Mouse (Mus musculus): ENCODE measurements around the gene Hemk1. TPM values are rescaled to one million over a fixed set of nuclear protein-coding genes. Genes with fewer than 3 reads are reported as not detected.
A peak's percentile ranks its signal among the peaks of the same experiment; 100 is the strongest.

Gene Hemk1
- polyA plus RNA-seq, 1 experiment, result 30.2 TPM

GRCm38 (mm10) chr9:107372441-107372840 is 34.3 kb upstream of the Hemk1 start:
- WGBS, result 11% methylated on average over 4 of the region's 4 CpGs
- no peak overlapping the region for H3K27ac ChIP-seq (ENCODE audit: control insufficient read depth, insufficient read depth, low read depth, low read length, poor library complexity)
- no peak for TF ChIP-seq POLR2A (IDR thresholded peaks at IDR 0.05; ENCODE audit: borderline replicate concordance, control insufficient read depth, low read depth, low read length)
- H3K4me1 ChIP-seq (ENCODE audit: control insufficient read depth, insufficient read depth, low read length), result peaks cover 7% of the 10 kb centered on the region
- no peak overlapping the region for H3K4me3 ChIP-seq (replicated peaks; ENCODE audit: control insufficient read depth, low read depth, low read length)

- 29% methylated on average over 4 of the region's 4 CpGs for WGBS
- Histone ChIP-seq H3K4me1 (ENCODE audit: control insufficient read depth, insufficient read depth, low read length) (peaks cover 7% of the 10 kb centered on the region), H3K27ac (ENCODE audit: control insufficient read depth, insufficient read depth, low read depth, low read length, poor library complexity) (no peak overlapping the region), H3K4me3 (replicated peaks; ENCODE audit: control insufficient read depth, low read depth, low read length) (no peak overlapping the region)
- TF ChIP-seq POLR2A (IDR thresholded peaks at IDR 0.05; ENCODE audit: borderline replicate concordance, control insufficient read depth, low read depth, low read length), result no peak
- TF ChIP-seq CTCF (IDR thresholded peaks at IDR 0.05; ENCODE audit: control insufficient read depth, insufficient read depth, low read length), result no peak
Measured at GRCm38 (mm10) chr9:107370106-107370463, 31.9 kb upstream of the Hemk1 start.

DNA sequence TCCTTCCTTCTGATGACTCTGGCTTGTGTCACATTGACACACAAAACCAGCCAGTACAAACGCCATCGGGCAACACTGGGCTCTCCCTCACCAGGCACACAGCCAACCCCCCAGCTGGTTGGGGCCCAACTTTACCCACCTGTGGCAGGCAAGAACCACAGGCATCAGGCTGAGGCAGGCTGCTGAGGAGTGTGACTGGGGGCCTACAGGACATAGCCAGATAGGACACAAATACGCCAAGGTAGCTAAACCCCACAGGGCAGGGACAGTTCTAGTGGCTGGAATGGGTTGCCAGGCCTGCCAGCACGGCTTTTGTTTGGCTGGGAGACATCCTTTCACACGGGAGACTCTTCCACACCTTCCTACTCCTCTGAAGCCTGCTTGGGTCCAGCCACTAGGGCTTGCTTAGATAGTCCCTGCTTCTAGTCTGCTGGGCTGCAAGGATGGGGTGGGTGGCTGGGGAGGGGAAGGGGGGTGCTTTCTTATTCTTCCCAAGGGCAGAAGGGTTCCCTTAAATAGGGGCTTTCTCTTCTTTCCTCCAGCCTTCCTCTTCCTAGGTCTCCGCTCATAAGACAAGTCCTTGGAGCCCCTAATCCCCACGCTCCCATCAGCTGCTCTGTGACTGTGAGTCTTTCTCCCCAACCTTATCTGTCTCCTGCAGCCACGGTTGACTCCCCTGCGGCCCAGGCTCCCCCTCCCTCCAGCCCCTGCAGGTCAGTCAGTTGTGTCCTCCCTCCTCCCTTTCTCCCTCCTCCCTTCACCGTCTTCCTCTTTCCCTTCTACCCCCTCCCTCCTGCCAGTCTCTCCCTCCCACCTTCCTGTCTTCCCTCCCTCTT is 31.3 kb upstream of the Hemk1 start:
- Histone ChIP-seq H3K4me1 (ENCODE audit: control insufficient read depth, insufficient read depth, low read length) (peaks cover 7% of the 10 kb centered on the region), H3K27ac (ENCODE audit: control insufficient read depth, insufficient read depth, low read depth, low read length, poor library complexity) (peak overlapping the region; percentile 80), H3K4me3 (replicated peaks; ENCODE audit: control insufficient read depth, low read depth, low read length) (no peak overlapping the region)
- TF ChIP-seq POLR2A (IDR thresholded peaks at IDR 0.05; ENCODE audit: borderline replicate concordance, control insufficient read depth, low read depth, low read length) (no peak; the same call in 1 of the 2 replicates), CTCF (IDR thresholded peaks at IDR 0.05; ENCODE audit: control insufficient read depth, insufficient read depth, low read length) (no peak)
- WGBS, result 29% methylated on average over 10 of the region's 10 CpGs

GRCm38 (mm10) chr9:107368302-107368701 is 30.2 kb upstream of the Hemk1 start:
- WGBS, result 92% methylated on average over 1 of the region's 1 CpGs
- TF ChIP-seq CTCF (IDR thresholded peaks at IDR 0.05; ENCODE audit: control insufficient read depth, insufficient read depth, low read length) (no peak), POLR2A (IDR thresholded peaks at IDR 0.05; ENCODE audit: borderline replicate concordance, control insufficient read depth, low read depth, low read length) (no peak)
- Histone ChIP-seq H3K4me1 (ENCODE audit: control insufficient read depth, insufficient read depth, low read length) (peaks cover 7% of the 10 kb centered on the region), H3K4me3 (replicated peaks; ENCODE audit: control insufficient read depth, low read depth, low read length) (no peak overlapping the region), H3K27ac (ENCODE audit: control insufficient read depth, insufficient read depth, low read depth, low read length, poor library complexity) (peak overlapping the region; percentile 36; the same call in 1 of the 2 replicates)

GRCm38 (mm10) chr9:107366644-107367043 is 28.5 kb upstream of the Hemk1 start:
- no peak for TF ChIP-seq POLR2A (IDR thresholded peaks at IDR 0.05; ENCODE audit: borderline replicate concordance, control insufficient read depth, low read depth, low read length)
- peak; percentile 72 for TF ChIP-seq CTCF (IDR thresholded peaks at IDR 0.05; ENCODE audit: control insufficient read depth, insufficient read depth, low read length)
- Histone ChIP-seq H3K4me1 (ENCODE audit: control insufficient read depth, insufficient read depth, low read length) (peaks cover 2% of the 10 kb centered on the region; the same call in 1 of the 2 replicates), H3K4me3 (replicated peaks; ENCODE audit: control insufficient read depth, low read depth, low read length) (no peak overlapping the region), H3K27ac (ENCODE audit: control insufficient read depth, insufficient read depth, low read depth, low read length, poor library complexity) (no peak overlapping the region)
- WGBS, result 5% methylated on average over 3 of the region's 3 CpGs

GRCm38 (mm10) chr9:107360989-107361388 is 22.8 kb upstream of the Hemk1 start:
- 33% methylated on average over 3 of the region's 3 CpGs for WGBS
- Histone ChIP-seq H3K4me3 (replicated peaks; ENCODE audit: control insufficient read depth, low read depth, low read length) (no peak overlapping the region), H3K4me1 (ENCODE audit: control insufficient read depth, insufficient read depth, low read length) (peaks cover 2% of the 10 kb centered on the region; the same call in 1 of the 2 replicates), H3K27ac (ENCODE audit: control insufficient read depth, insufficient read depth, low read depth, low read length, poor library complexity) (no peak overlapping the region)
- TF ChIP-seq CTCF (IDR thresholded peaks at IDR 0.05; ENCODE audit: control insufficient read depth, insufficient read depth, low read length) (no peak), POLR2A (IDR thresholded peaks at IDR 0.05; ENCODE audit: borderline replicate concordance, control insufficient read depth, low read depth, low read length) (no peak)

DNA sequence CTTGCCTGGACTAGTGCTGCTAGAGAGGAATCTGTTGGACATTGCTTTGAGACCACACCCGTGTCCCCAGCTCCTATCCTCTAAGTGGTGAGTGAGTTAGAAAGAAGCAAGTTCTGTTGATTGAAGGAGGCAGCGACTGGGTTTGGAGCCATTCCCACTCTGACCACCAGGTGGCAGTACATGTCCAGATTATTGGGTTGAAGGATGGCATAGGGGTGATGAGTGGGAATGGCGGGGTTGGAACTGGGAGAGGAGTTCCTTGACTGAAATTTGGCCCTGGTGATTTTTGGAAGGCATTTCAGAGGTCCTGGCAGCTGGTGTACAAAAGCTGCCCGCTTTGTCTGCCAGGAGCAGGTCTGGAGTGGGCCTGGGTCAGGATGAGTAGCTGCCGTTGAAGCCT is 19.5 kb upstream of the Hemk1 start:
- 34% methylated on average over 5 of the region's 5 CpGs for WGBS

DNA sequence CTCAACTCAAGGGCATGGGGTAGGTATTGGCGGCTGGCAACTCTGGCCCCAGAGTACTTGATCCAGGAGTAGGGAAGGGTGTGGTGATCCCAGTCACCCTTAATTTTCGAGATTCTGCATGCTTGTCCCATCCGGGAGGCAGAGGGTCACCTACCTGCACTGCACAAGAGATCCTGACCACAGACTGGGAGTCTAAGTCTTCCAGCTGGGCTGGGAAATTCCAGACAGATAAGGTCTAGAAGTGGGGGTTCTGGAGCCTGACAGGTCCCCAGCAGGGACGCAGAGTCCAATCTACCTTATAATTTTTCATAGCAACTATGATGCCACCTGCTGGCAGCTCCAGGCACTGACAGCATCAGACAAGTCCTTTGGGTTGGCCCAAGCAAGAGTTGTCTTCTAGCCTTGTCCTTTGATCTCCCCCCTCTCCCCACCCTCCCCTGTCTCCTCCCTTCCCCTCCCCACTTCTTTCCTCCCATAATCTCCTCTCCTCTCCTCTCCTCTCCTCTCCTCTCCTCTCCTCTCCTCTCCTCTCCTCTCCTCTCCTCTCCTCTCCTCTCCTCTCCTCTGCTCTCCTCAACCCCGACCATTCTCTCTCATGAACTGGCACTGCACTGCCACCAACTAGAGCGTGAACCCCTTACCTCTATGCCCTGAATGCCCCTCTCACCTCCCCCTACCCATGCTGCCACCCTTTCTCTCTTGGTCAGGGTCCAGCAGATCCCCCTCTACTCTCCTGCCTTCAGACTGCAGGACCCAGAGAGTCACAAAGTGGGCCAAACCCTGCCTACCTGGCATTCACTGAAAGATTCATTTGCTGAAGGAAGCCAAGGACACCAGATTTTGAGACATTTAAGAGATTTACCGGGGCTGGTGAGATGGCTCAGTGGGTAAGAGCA is 18.0 kb upstream of the Hemk1 start:
- WGBS, result 39% methylated on average over 7 of the region's 7 CpGs
- Histone ChIP-seq H3K27ac (ENCODE audit: control insufficient read depth, insufficient read depth, low read depth, low read length, poor library complexity) (no peak overlapping the region), H3K4me1 (ENCODE audit: control insufficient read depth, insufficient read depth, low read length) (peaks cover 2% of the 10 kb centered on the region; the same call in 1 of the 2 replicates), H3K4me3 (replicated peaks; ENCODE audit: control insufficient read depth, low read depth, low read length) (no peak overlapping the region)
- TF ChIP-seq CTCF (IDR thresholded peaks at IDR 0.05; ENCODE audit: control insufficient read depth, insufficient read depth, low read length) (peak; percentile 76), POLR2A (IDR thresholded peaks at IDR 0.05; ENCODE audit: borderline replicate concordance, control insufficient read depth, low read depth, low read length) (no peak)

More for the DNA sequence above, 19.5 kb upstream of the Hemk1 start:
- TF ChIP-seq POLR2A (IDR thresholded peaks at IDR 0.05; ENCODE audit: borderline replicate concordance, control insufficient read depth, low read depth, low read length), result no peak
- TF ChIP-seq CTCF (IDR thresholded peaks at IDR 0.05; ENCODE audit: control insufficient read depth, insufficient read depth, low read length), result peak; percentile 93
- Histone ChIP-seq H3K4me1 (ENCODE audit: control insufficient read depth, insufficient read depth, low read length) (peaks cover 2% of the 10 kb centered on the region; the same call in 1 of the 2 replicates), H3K27ac (ENCODE audit: control insufficient read depth, insufficient read depth, low read depth, low read length, poor library complexity) (no peak overlapping the region), H3K4me3 (replicated peaks; ENCODE audit: control insufficient read depth, low read depth, low read length) (no peak overlapping the region)

Data from bone marrow, adult 2 months (tissue).